Mouse (Mus musculus): ENCODE measurements at regions not wholly inside any gene's neighbourhood (a gene's known extent, or its start where the extent isn't known, plus 50 kb on each side); places are given as distances from the start of the nearest gene placed in this dataset.

DNA sequence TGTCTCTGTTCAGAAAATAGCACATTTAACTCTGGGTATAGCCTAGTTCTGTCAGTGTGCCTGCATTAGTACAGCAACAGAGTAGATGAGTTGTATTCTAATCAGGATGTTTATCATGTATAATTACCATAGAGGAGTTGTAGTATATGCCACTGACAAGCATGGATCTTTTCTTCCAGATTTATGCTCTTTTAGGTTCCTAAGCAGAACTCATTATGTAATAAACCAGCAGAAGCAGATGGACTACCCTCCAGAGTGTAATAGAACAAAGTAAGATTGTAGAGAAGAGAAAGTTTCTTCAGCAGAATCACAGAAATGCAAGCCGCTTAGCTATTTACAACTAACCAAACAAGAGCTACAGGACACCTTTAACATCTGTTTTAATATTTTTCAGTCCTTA is 517.2 kb upstream of the Epha5 start:
- TF ChIP-seq CTCF (conservative IDR thresholded peaks at IDR 0.05; ENCODE audit: low read length) (no peak), NANOG (IDR thresholded peaks at IDR 0.05; ENCODE audit: borderline replicate concordance, low read length) (no peak), POU5F1 (IDR thresholded peaks at IDR 0.05; ENCODE audit: borderline replicate concordance, low read length) (no peak)
- no peaks in the 10 kb centered on the region for H3K4me1 ChIP-seq (replicated peaks; ENCODE audit: low read depth, low read length)
- H3K4me3 ChIP-seq (replicated peaks; ENCODE audit: low read length), result no peak overlapping the region
- no peaks in the 10 kb centered on the region for H3K27me3 ChIP-seq (ENCODE audit: insufficient read depth, low read length)
- no peaks in the 10 kb centered on the region for H3K36me3 ChIP-seq (ENCODE audit: insufficient read depth, low read length)
- no peaks in the 10 kb centered on the region for H3K9me3 ChIP-seq (ENCODE audit: low read length)

DNA sequence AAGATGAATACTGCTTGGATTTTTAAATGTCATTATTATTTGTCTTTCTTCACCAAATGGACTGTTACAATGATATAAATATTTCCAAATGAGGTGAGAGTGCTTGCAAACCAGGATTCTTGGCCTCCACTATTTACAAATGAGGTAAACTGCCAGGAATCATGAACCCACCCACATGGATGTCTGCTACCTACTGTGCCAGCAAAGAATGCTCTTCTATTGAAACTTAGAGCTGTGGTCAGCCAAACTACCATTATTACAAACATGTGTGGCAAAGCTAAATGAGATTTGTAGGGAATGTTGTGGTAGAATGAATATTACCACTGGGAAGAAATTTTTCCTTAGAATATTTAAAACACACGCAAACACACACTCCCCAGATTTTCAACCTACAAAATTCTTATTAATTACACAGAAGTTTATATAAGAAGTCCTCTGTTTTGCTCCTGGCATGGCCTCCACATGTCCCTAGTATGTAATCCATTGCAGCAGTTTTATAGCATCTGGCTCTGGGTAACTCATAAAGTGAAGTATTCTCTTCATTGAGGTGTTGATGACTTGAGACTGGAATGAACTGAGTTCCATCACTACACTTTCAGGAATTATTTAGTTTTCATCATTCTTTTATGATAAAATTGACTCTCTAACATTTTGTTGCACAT is 500.6 kb upstream of the Epha5 start:
- Histone ChIP-seq H3K27me3 (ENCODE audit: insufficient read depth, low read length) (no peaks in the 10 kb centered on the region), H3K4me3 (replicated peaks; ENCODE audit: low read length) (no peak overlapping the region)
- TF ChIP-seq POU5F1 (IDR thresholded peaks at IDR 0.05; ENCODE audit: borderline replicate concordance, low read length) (no peak), CTCF (conservative IDR thresholded peaks at IDR 0.05; ENCODE audit: low read length) (no peak), NANOG (IDR thresholded peaks at IDR 0.05; ENCODE audit: borderline replicate concordance, low read length) (no peak)

DNA sequence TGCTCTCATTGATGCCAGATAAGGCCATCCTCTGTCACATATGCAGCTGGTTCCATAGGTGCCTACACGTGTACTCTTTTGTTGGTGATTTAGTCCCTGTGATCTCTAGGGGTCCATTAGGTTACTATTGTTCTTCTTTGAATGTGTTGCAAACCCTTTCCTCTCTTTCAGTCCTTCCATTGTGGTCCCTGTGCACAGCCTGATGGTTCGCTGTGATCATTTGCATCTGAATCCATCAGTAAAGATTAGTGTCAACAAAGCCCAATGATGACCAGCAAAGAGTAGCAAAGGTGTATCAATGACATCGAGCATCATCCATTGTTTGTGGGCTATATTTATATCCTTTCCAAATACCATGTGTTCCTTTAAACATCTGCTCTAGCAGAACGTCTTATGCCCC is 484.5 kb upstream of the Epha5 start:
- H3K27me3 ChIP-seq (ENCODE audit: insufficient read depth, low read length), result no peaks in the 10 kb centered on the region
- TF ChIP-seq POU5F1 (IDR thresholded peaks at IDR 0.05; ENCODE audit: borderline replicate concordance, low read length) (no peak), NANOG (IDR thresholded peaks at IDR 0.05; ENCODE audit: borderline replicate concordance, low read length) (peak; percentile 96), CTCF (conservative IDR thresholded peaks at IDR 0.05; ENCODE audit: low read length) (no peak)
- peaks cover 5% of the 10 kb centered on the region for H3K4me1 ChIP-seq (replicated peaks; ENCODE audit: low read depth, low read length)
- no peaks in the 10 kb centered on the region for H3K9me3 ChIP-seq (ENCODE audit: low read length)
- no peaks in the 10 kb centered on the region for H3K36me3 ChIP-seq (ENCODE audit: insufficient read depth, low read length)
- no peak overlapping the region for H3K4me3 ChIP-seq (replicated peaks; ENCODE audit: low read length)

More for the DNA sequence above, 500.6 kb upstream of the Epha5 start:
- no peaks in the 10 kb centered on the region for H3K9me3 ChIP-seq (ENCODE audit: low read length)
- H3K4me1 ChIP-seq (replicated peaks; ENCODE audit: low read depth, low read length), result no peaks in the 10 kb centered on the region
- H3K36me3 ChIP-seq (ENCODE audit: insufficient read depth, low read length), result no peaks in the 10 kb centered on the region

- Histone ChIP-seq H3K27me3 (ENCODE audit: insufficient read depth, low read length) (no peaks in the 10 kb centered on the region), H3K9me3 (ENCODE audit: low read length) (no peaks in the 10 kb centered on the region), H3K4me1 (replicated peaks; ENCODE audit: low read depth, low read length) (peaks cover 5% of the 10 kb centered on the region), H3K4me3 (replicated peaks; ENCODE audit: low read length) (no peak overlapping the region), H3K36me3 (ENCODE audit: insufficient read depth, low read length) (no peaks in the 10 kb centered on the region)
- no peak for TF ChIP-seq NANOG (IDR thresholded peaks at IDR 0.05; ENCODE audit: borderline replicate concordance, low read length)
- no peak for TF ChIP-seq CTCF (conservative IDR thresholded peaks at IDR 0.05; ENCODE audit: low read length)
- no peak for TF ChIP-seq POU5F1 (IDR thresholded peaks at IDR 0.05; ENCODE audit: borderline replicate concordance, low read length)
These were observed 480.4 kb upstream of the Epha5 start for GRCm38 (mm10) chr5:84897535-84897934.

- H3K4me1 ChIP-seq (replicated peaks; ENCODE audit: low read depth, low read length), result no peaks in the 10 kb centered on the region
- no peaks in the 10 kb centered on the region for H3K27me3 ChIP-seq (ENCODE audit: insufficient read depth, low read length)
- TF ChIP-seq POU5F1 (IDR thresholded peaks at IDR 0.05; ENCODE audit: borderline replicate concordance, low read length), result no peak
- TF ChIP-seq CTCF (conservative IDR thresholded peaks at IDR 0.05; ENCODE audit: low read length), result no peak
- no peak for TF ChIP-seq NANOG (IDR thresholded peaks at IDR 0.05; ENCODE audit: borderline replicate concordance, low read length)
- H3K36me3 ChIP-seq (ENCODE audit: insufficient read depth, low read length), result no peaks in the 10 kb centered on the region
- H3K9me3 ChIP-seq (ENCODE audit: low read length), result no peaks in the 10 kb centered on the region
- H3K4me3 ChIP-seq (replicated peaks; ENCODE audit: low read length), result no peak overlapping the region
These were observed 436.4 kb upstream of the Epha5 start for GRCm38 (mm10) chr5:84853622-84854021.

GRCm38 (mm10) chr5:84849175-84849574 is 432.0 kb upstream of the Epha5 start:
- TF ChIP-seq POU5F1 (IDR thresholded peaks at IDR 0.05; ENCODE audit: borderline replicate concordance, low read length) (no peak), CTCF (conservative IDR thresholded peaks at IDR 0.05; ENCODE audit: low read length) (no peak), NANOG (IDR thresholded peaks at IDR 0.05; ENCODE audit: borderline replicate concordance, low read length) (no peak)
- Histone ChIP-seq H3K27me3 (ENCODE audit: insufficient read depth, low read length) (no peaks in the 10 kb centered on the region), H3K4me3 (replicated peaks; ENCODE audit: low read length) (no peak overlapping the region), H3K4me1 (replicated peaks; ENCODE audit: low read depth, low read length) (no peaks in the 10 kb centered on the region), H3K9me3 (ENCODE audit: low read length) (no peaks in the 10 kb centered on the region), H3K36me3 (ENCODE audit: insufficient read depth, low read length) (no peaks in the 10 kb centered on the region)

GRCm38 (mm10) chr5:84848765-84849164 is 431.6 kb upstream of the Epha5 start:
- H3K9me3 ChIP-seq (ENCODE audit: low read length), result no peaks in the 10 kb centered on the region
- no peaks in the 10 kb centered on the region for H3K36me3 ChIP-seq (ENCODE audit: insufficient read depth, low read length)
- TF ChIP-seq NANOG (IDR thresholded peaks at IDR 0.05; ENCODE audit: borderline replicate concordance, low read length) (no peak), CTCF (conservative IDR thresholded peaks at IDR 0.05; ENCODE audit: low read length) (no peak), POU5F1 (IDR thresholded peaks at IDR 0.05; ENCODE audit: borderline replicate concordance, low read length) (no peak)
- no peak overlapping the region for H3K4me3 ChIP-seq (replicated peaks; ENCODE audit: low read length)
- H3K27me3 ChIP-seq (ENCODE audit: insufficient read depth, low read length), result no peaks in the 10 kb centered on the region
- no peaks in the 10 kb centered on the region for H3K4me1 ChIP-seq (replicated peaks; ENCODE audit: low read depth, low read length)

- no peak for TF ChIP-seq NANOG (IDR thresholded peaks at IDR 0.05; ENCODE audit: borderline replicate concordance, low read length)
- TF ChIP-seq POU5F1 (IDR thresholded peaks at IDR 0.05; ENCODE audit: borderline replicate concordance, low read length), result no peak
- TF ChIP-seq CTCF (conservative IDR thresholded peaks at IDR 0.05; ENCODE audit: low read length), result no peak
- Histone ChIP-seq H3K4me1 (replicated peaks; ENCODE audit: low read depth, low read length) (no peaks in the 10 kb centered on the region), H3K27me3 (ENCODE audit: insufficient read depth, low read length) (no peaks in the 10 kb centered on the region), H3K4me3 (replicated peaks; ENCODE audit: low read length) (no peak overlapping the region), H3K36me3 (ENCODE audit: insufficient read depth, low read length) (no peaks in the 10 kb centered on the region), H3K9me3 (ENCODE audit: low read length) (no peaks in the 10 kb centered on the region)
These were observed 394.3 kb upstream of the Epha5 start for GRCm38 (mm10) chr5:84811460-84811859.

DNA sequence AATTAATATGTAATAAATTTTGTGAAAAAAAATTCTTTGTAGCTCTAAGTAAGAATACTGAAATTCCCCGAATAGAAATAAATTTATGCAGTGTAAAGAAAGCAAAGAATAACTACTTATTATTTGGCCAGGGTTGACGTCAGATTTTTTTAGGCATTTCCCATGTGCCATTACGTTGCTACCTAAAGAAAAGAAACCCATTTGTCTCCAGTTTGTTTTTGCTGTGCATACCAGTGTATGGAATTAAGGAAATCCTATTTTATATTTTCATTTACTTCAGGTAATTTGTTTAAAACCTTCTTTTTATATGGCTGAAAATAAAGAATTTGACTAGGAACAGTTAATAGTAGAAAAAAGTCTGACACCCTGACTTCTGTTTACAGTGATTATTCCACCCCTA is 393.7 kb upstream of the Epha5 start:
- Histone ChIP-seq H3K4me1 (replicated peaks; ENCODE audit: low read depth, low read length) (no peaks in the 10 kb centered on the region), H3K27me3 (ENCODE audit: insufficient read depth, low read length) (no peaks in the 10 kb centered on the region), H3K9me3 (ENCODE audit: low read length) (no peaks in the 10 kb centered on the region), H3K36me3 (ENCODE audit: insufficient read depth, low read length) (no peaks in the 10 kb centered on the region), H3K4me3 (replicated peaks; ENCODE audit: low read length) (no peak overlapping the region)
- no peak for TF ChIP-seq NANOG (IDR thresholded peaks at IDR 0.05; ENCODE audit: borderline replicate concordance, low read length)
- TF ChIP-seq CTCF (conservative IDR thresholded peaks at IDR 0.05; ENCODE audit: low read length), result no peak
- no peak for TF ChIP-seq POU5F1 (IDR thresholded peaks at IDR 0.05; ENCODE audit: borderline replicate concordance, low read length)
